Mouse (Mus musculus) heart, postnatal 0 days (tissue): ENCODE data around the gene Rarg. TPM values are rescaled to one million over a fixed set of nuclear protein-coding genes. Genes with fewer than 3 reads are reported as not detected.

Experiments
- ATAC-seq: fragments of 200-750 bp; cut with Nextera tagmentation; 2 replicates; pipeline ENCODE4 v1.8.0; 2017; ENCODE audit warnings: low read depth, moderate number of reproducible peaks, moderate library complexity; ENCODE audit not compliant: insufficient read depth
- DNase-seq: peaks from one replicate; pipeline ENCODE4 v3.0.0-alpha.2; 2016; ENCODE audit warnings: low spot score
- H3K27ac ChIP-seq: fragments of 300-500 bp; sonication (generic); 2 replicates; pipeline ENCODE4 v1.5.1; 2014; ENCODE audit warnings: low read depth, mild to moderate bottlenecking
- H3K27me3 ChIP-seq: fragments of 300-500 bp; sonication (generic); 2 replicates; pipeline ENCODE4 v1.6.1; 2014; ENCODE audit warnings: low read length, mixed read lengths; ENCODE audit not compliant: control insufficient read depth, insufficient read depth
- H3K36me3 ChIP-seq: fragments of 300-500 bp; sonication (generic); replicated peaks from 2 replicates; pipeline ENCODE4 v1.6.1; 2014; ENCODE audit warnings: low read length, mixed read lengths; ENCODE audit not compliant: control insufficient read depth, insufficient read depth
- H3K4me1 ChIP-seq: fragments of 300-500 bp; sonication (generic); 2 replicates; pipeline ENCODE4 v1.6.1; 2014; ENCODE audit warnings: antibody characterized with exemption; ENCODE audit not compliant: control insufficient read depth, insufficient read depth
- H3K4me2 ChIP-seq: fragments of 300-500 bp; sonication (generic); 2 replicates; pipeline ENCODE4 v1.6.1; 2014; ENCODE audit warnings: low read depth, mild to moderate bottlenecking, low read length, moderate library complexity
- H3K4me3 ChIP-seq: fragments of 300-500 bp; sonication (generic); 2 replicates; pipeline ENCODE4 v1.5.1; 2014; ENCODE audit warnings: low read depth, low read length
- H3K9ac ChIP-seq: fragments of 300-500 bp; sonication (generic); replicated peaks from 2 replicates; pipeline ENCODE4 v1.6.1; 2014; ENCODE audit warnings: low read depth, low read length, mixed read lengths
- H3K9me3 ChIP-seq: fragments of 300-500 bp; sonication (generic); replicated peaks from 2 replicates; pipeline ENCODE4 v1.6.1; 2016; ENCODE audit warnings: low read length; ENCODE audit not compliant: control insufficient read depth
- CTCF ChIP-seq: IDR thresholded peaks from 2 replicates; pipeline ENCODE4 v1.5.1; 2016; ENCODE audit warnings: antibody characterized with exemption, control low read depth, low read depth
- EP300 ChIP-seq: IDR thresholded peaks from 2 replicates; pipeline ENCODE4 v1.6.1; 2016; ENCODE audit warnings: antibody characterized with exemption, low read depth
- WGBS: fragments of 180-500 bp; shearing (Covaris S2); extraction: QIAGEN DNeasy Blood & Tissue Kit; methylation state at CpG from one replicate; pipeline ENCODE4 v1.1.7; 2014; 5-methylcytosine and 5-hydroxymethylcytosine counted together
- polyA plus RNA-seq: library from polyadenylated mRNA; unstranded; fragments of >200 nt; fragmentation: Nextera tagmentation; extraction: Ambion mirVana; gene quantifications from 2 replicates; pipeline ENCODE4 v1.2.1, GENCODE M21; 2015
- total RNA-seq: library from RNA; depleted of rRNA; stranded (reverse); fragments of >200 nt; gene quantifications from 2 replicates; pipeline ENCODE4 v1.2.3, GENCODE M21; 2014; ENCODE audit warnings: low replicate concordance

Gene Rarg
- total and polyA plus RNA-seq, 2 experiments from 2014 or later = 6.0 to 8.9 TPM

DNA sequence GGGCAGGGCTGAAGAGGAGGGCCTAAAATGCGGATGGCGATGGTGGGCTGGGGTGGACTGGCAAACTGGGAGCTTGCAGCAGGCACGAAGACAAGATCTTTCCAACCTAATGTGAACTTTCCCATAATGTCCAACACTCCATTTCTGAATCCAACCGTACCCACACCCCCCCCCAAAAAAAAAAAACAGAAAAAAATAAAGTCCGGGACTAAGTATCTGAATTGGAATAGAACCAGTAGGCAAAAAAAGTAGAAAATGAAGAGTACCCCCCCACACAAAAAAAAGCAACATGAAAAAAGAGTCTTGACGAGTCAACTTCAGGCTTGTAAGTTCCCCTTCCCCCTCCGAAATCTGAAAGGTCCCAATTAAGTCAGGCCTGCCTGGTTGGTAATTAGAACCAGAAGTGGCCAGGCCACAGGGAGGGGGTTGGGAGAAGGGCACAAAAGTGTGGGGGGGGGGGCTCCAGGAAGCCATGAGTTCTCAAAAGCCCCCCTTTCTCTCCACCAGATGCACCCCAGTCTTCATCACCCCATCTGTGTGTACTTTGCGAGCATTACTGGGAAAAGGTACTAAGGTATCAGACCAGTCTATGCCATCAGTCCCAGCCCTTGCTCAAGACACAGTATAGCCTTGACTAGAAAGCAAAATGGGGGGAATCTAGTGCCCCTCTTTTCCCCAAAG is 9.0 kb downstream of the Rarg start:
- peak overlapping the region; percentile 91 for H3K27ac ChIP-seq
- no peaks in the 10 kb centered on the region for H3K9me3 ChIP-seq
- H3K4me2 ChIP-seq = peak overlapping the region; percentile 78
- DNase-seq (no peak), ATAC-seq (no peak)
- H3K4me3 ChIP-seq = peak overlapping the region; percentile 67
- peaks cover 8% of the 10 kb centered on the region; the same call in 1 of the 2 replicates for H3K27me3 ChIP-seq
- no peaks in the 10 kb centered on the region for H3K36me3 ChIP-seq
- 15% methylated on average over 8 of the region's 8 CpGs for WGBS
- peak overlapping the region; percentile 56 for H3K9ac ChIP-seq
- TF ChIP-seq CTCF = no peak
- TF ChIP-seq EP300 = no peak
- 0 out of 2 replicates have a peak, but pooled peaks cover 10% of the 10 kb centered on the region for H3K4me1 ChIP-seq

- 0 out of 2 replicates have a peak, but pooled peaks cover 12% of the 10 kb centered on the region for H3K4me1 ChIP-seq
- DNase-seq (peak; percentile 68), ATAC-seq (peak; percentile 64)
- peak overlapping the region; percentile 91 for H3K27ac ChIP-seq
- H3K4me2 ChIP-seq = peak overlapping the region; percentile 78
- peak overlapping the region; percentile 56 for H3K9ac ChIP-seq
- no peaks in the 10 kb centered on the region for H3K36me3 ChIP-seq
- H3K9me3 ChIP-seq = no peaks in the 10 kb centered on the region
- peaks cover 4% of the 10 kb centered on the region; the same call in 1 of the 2 replicates for H3K27me3 ChIP-seq
- peak overlapping the region; percentile 67 for H3K4me3 ChIP-seq
- TF ChIP-seq CTCF (no peak), EP300 (peak; percentile 63)
- WGBS = 1% methylated on average over 54 of the region's 65 CpGs
Measured at GRCm38 (mm10) chr15:102247252-102248130, 9.8 kb downstream of the Rarg start.

GRCm38 (mm10) chr15:102246866-102247251 is 10.5 kb downstream of the Rarg start:
- 0 out of 2 replicates have a peak, but pooled peaks cover 12% of the 10 kb centered on the region for H3K4me1 ChIP-seq
- no peaks in the 10 kb centered on the region for H3K27me3 ChIP-seq

GRCm38 (mm10) chr15:102245891-102246741 is 11.2 kb downstream of the Rarg start:
- DNase-seq (peak; percentile 66), ATAC-seq (peak; percentile 49)
- Histone ChIP-seq H3K9me3 (no peaks in the 10 kb centered on the region), H3K27ac (peak overlapping the region; percentile 91), H3K36me3 (no peaks in the 10 kb centered on the region), H3K9ac (peak overlapping the region; percentile 61), H3K4me1 (0 out of 2 replicates have a peak, but pooled peaks cover 12% of the 10 kb centered on the region), H3K4me3 (peak overlapping the region; percentile 67), H3K27me3 (no peaks in the 10 kb centered on the region), H3K4me2 (peak overlapping the region; percentile 78)
- WGBS = under 1% methylated on average over 38 of the region's 44 CpGs
- TF ChIP-seq EP300 (no peak), CTCF (no peak)

More at GRCm38 (mm10) chr15:102246866-102247251, 10.5 kb downstream of the Rarg start:
- H3K4me3 ChIP-seq = peak overlapping the region; percentile 67
- peak overlapping the region; percentile 91 for H3K27ac ChIP-seq
- DNase-seq (peak; percentile 94), ATAC-seq (peak; percentile 78)
- H3K4me2 ChIP-seq = peak overlapping the region; percentile 78
- WGBS = under 1% methylated on average over 35 of the region's 35 CpGs
- H3K36me3 ChIP-seq = no peaks in the 10 kb centered on the region
- H3K9ac ChIP-seq = peak overlapping the region; percentile 56
- TF ChIP-seq EP300 = no peak
- no peak for TF ChIP-seq CTCF
- H3K9me3 ChIP-seq = no peaks in the 10 kb centered on the region

DNA sequence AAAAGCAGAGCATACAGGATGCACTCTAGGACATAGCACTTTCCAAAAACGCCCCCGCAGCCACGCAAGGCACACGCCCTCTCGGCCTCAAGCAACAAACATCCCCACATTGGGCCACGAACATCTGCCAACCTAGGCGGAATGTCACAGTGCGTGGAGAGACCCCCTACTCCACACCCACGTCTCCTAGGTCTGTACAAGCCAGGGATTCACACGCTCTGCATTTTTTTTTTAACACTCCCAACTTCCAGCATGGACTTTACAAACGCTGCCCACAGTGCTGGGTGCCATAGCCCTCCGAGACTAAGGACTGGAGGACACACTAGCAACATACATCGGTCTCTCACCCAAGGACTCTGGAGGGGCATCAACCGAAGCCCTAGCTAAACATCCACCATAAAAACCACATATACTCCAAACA is 11.8 kb downstream of the Rarg start:
- Histone ChIP-seq H3K4me2 (peak overlapping the region; percentile 78), H3K4me3 (peak overlapping the region; percentile 67), H3K27ac (peak overlapping the region; percentile 91), H3K27me3 (no peaks in the 10 kb centered on the region), H3K9ac (peak overlapping the region; percentile 61), H3K9me3 (no peaks in the 10 kb centered on the region), H3K36me3 (no peaks in the 10 kb centered on the region), H3K4me1 (0 out of 2 replicates have a peak, but pooled peaks cover 12% of the 10 kb centered on the region)
- ATAC-seq (no peak), DNase-seq (no peak)
- 9% methylated on average over 14 of the region's 14 CpGs for WGBS
- TF ChIP-seq EP300 = no peak
- TF ChIP-seq CTCF = no peak
